Mouse (Mus musculus) lung, postnatal 0 days (tissue): ENCODE results near the gene Uox. TPM values are rescaled to one million over a fixed set of nuclear protein-coding genes. Genes with fewer than 3 reads are reported as not detected.
A peak's percentile ranks its signal among the peaks of the same experiment; 100 is the strongest.

ENCODE experiments used
- ATAC-seq: fragments of 200-750 bp; cut with Nextera tagmentation; 2 replicates; pipeline ENCODE4 v1.8.0; 2017; ENCODE audit warnings: moderate library complexity
- DNase-seq: peaks from one replicate; pipeline ENCODE4 v3.0.0-alpha.2; 2016; ENCODE audit warnings: low spot score
- H3K27ac ChIP-seq: fragments of 300-500 bp; sonication (generic); 2 replicates; pipeline ENCODE4 v1.5.1; 2014; ENCODE audit warnings: antibody characterized with exemption, mild to moderate bottlenecking, low read length, mixed read lengths
- H3K27me3 ChIP-seq: fragments of 300-500 bp; sonication (generic); replicated peaks from 2 replicates; pipeline ENCODE4 v1.6.1; 2014; ENCODE audit warnings: low read length, mixed read lengths; ENCODE audit not compliant: insufficient read depth
- H3K36me3 ChIP-seq: fragments of 300-500 bp; sonication (generic); 2 replicates; pipeline ENCODE4 v1.6.1; 2014; ENCODE audit warnings: low read length, mixed read lengths; ENCODE audit not compliant: insufficient read depth
- H3K4me1 ChIP-seq: fragments of 300-500 bp; sonication (generic); 2 replicates; pipeline ENCODE4 v1.6.1; 2014; ENCODE audit warnings: antibody characterized with exemption, low read depth, low read length, mixed read lengths; ENCODE audit not compliant: insufficient read depth
- H3K4me2 ChIP-seq: fragments of 300-500 bp; sonication (generic); replicated peaks from 2 replicates; pipeline ENCODE4 v1.6.1; 2014; ENCODE audit warnings: low read depth, mild to moderate bottlenecking, low read length, moderate library complexity, mixed read lengths
- H3K4me3 ChIP-seq: fragments of 300-500 bp; sonication (generic); 2 replicates; pipeline ENCODE4 v1.5.1; 2014; ENCODE audit warnings: low read depth, low read length
- H3K9ac ChIP-seq: fragments of 300-500 bp; sonication (generic); replicated peaks from 2 replicates; pipeline ENCODE4 v1.6.1; 2014; ENCODE audit warnings: low read depth, mild to moderate bottlenecking
- H3K9me3 ChIP-seq: fragments of 300-500 bp; sonication (generic); 2 replicates; pipeline ENCODE4 v1.6.1; 2016; ENCODE audit warnings: low read length, mixed read lengths
- CTCF ChIP-seq: IDR thresholded peaks from 2 replicates; pipeline ENCODE4 v1.5.1; 2016; ENCODE audit warnings: antibody characterized with exemption, mild to moderate bottlenecking
- EP300 ChIP-seq: IDR thresholded peaks from 2 replicates; pipeline ENCODE4 v1.6.1; 2016; ENCODE audit warnings: antibody characterized with exemption, mild to moderate bottlenecking, control low read depth
- WGBS: fragments of 180-500 bp; shearing (Covaris S2); extraction: QIAGEN DNeasy Blood & Tissue Kit; methylation state at CpG from one replicate; pipeline ENCODE4 v1.1.7; 2014; 5-methylcytosine and 5-hydroxymethylcytosine counted together
- polyA plus RNA-seq: library from polyadenylated mRNA; unstranded; fragments of >200 nt; fragmentation: Nextera tagmentation; extraction: Ambion mirVana; gene quantifications from 2 replicates; pipeline ENCODE4 v1.2.1, GENCODE M21; 2015

Uox gene
- polyA plus RNA-seq, 1 experiment from 2014 or later = 0.63 TPM

DNA sequence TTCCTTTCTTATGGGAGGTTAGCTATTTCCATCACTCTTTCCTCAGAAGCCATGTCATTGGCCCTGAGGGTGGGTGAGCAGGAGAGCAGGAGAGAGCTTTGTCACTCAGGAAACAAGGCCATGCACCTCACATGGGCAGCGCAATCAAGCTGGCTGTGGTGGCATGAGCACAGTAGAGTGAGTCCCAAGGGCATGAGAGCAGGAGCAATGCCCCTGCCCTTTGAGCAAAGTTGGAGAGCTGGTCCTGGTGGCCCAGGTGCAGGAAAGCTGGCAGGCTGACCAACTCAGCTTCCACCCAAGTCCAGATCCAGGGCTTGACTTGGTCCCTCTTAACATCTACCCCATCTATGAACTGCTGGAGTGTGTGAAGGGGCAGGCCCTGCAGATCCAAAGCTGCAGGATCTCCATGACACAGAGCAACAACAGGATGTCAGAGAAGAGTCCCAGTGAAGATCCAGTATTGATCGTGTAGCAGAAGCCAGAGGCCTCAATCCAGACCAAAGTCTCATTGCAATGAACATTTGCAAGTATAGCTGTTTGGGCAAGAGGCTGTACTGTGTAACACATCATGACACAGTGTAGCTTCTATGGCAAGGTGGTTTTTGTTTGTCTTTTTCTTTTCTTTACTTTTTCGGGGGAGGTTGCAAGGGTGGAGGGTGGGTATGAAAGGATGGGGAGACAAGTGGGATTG, 10.0 kb downstream of the Uox start:
- Histone ChIP-seq H3K36me3 (no peaks in the 10 kb centered on the region), H3K9ac (no peak overlapping the region), H3K27ac (no peak overlapping the region), H3K9me3 (no peaks in the 10 kb centered on the region), H3K4me1 (no peaks in the 10 kb centered on the region), H3K27me3 (no peaks in the 10 kb centered on the region), H3K4me2 (no peak overlapping the region), H3K4me3 (no peak overlapping the region)
- WGBS = 86% methylated on average over 3 of the region's 3 CpGs
- no peak for TF ChIP-seq CTCF
- no peak for TF ChIP-seq EP300
- ATAC-seq = no peak
- DNase-seq = no peak

DNA sequence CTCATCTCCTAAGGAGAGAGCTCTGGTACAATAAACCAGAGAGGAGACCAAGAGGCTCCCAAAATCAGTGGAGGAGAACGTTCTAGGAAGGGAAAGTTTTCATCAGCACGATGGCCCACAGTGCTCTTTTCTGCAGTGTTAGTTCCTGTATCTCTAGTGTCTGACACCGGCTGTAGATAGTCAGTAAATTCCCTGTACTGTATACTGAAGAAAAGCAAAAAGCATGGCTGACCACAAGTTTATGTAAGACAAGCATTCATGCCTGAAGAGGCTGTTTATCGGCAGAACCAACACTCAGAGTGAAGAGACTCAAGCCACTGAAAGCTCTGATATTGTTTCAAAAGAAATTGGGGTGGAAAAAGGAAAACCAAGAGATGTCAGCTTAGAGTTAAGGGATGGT, 13.3 kb downstream of the Uox start:
- H3K4me2 ChIP-seq = 0 out of 2 replicates have a peak overlapping the region, but pooled peaks have one; percentile 3
- no peak overlapping the region for H3K9ac ChIP-seq
- no peaks in the 10 kb centered on the region for H3K27me3 ChIP-seq
- ATAC-seq (no peak), DNase-seq (no peak)
- 56% methylated on average over 4 of the region's 4 CpGs for WGBS
- no peaks in the 10 kb centered on the region for H3K4me1 ChIP-seq
- TF ChIP-seq EP300 = no peak
- no peak for TF ChIP-seq CTCF
- H3K9me3 ChIP-seq = no peaks in the 10 kb centered on the region
- no peak overlapping the region for H3K27ac ChIP-seq
- no peak overlapping the region for H3K4me3 ChIP-seq
- H3K36me3 ChIP-seq = no peaks in the 10 kb centered on the region

DNA sequence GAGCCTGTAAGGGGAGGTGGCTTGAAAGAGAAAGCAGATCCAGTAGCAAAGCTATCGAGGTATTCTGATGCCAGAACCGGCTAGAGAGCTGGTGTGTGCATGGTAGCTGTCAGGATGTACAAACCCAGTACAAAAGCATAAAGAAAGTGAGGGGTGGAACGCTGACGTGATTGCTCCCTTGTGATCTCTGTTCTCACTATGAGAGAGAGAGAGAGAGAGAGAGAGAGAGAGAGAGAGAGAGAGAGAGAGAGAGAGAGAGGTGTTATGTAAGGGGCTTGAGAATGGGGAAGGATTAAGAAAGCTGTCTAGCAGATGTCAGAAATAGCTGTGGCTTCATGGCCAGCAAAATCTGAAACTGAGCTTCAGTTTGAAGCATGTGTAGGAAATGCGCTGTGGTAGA, 13.7 kb downstream of the Uox start:
- ATAC-seq = no peak
- 50% methylated on average over 5 of the region's 5 CpGs for WGBS
- no peak for TF ChIP-seq EP300
- no peak for TF ChIP-seq CTCF

DNA sequence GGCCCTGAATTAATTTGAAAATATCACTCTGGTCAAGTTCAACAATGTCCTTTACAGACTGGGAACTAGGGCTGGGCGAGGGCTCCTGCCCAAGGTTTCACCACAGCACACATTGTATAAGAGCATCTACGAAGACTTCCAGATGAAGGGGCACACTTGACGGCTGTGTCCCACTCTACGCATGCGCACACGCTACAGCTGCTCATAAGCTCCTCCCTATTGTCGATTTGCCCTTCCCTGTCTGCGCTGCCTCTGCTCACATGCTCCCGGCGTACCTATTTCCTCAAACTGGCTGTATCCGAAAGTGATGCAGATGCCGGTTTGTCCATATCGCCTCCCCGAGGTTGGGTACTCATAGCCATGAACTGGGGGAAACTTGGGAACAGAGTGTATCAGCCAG, 16.4 kb downstream of the Uox start:
- no peak overlapping the region for H3K27ac ChIP-seq
- H3K9me3 ChIP-seq = no peaks in the 10 kb centered on the region
- WGBS = 91% methylated on average over 14 of the region's 14 CpGs
- no peaks in the 10 kb centered on the region for H3K36me3 ChIP-seq
- H3K4me1 ChIP-seq = no peaks in the 10 kb centered on the region
- no peak for TF ChIP-seq CTCF
- no peak for TF ChIP-seq EP300
- ATAC-seq = no peak
- H3K4me3 ChIP-seq = no peak overlapping the region
- no peak for DNase-seq
- H3K9ac ChIP-seq = no peak overlapping the region
- no peaks in the 10 kb centered on the region for H3K27me3 ChIP-seq
- H3K4me2 ChIP-seq = no peak overlapping the region

More for the DNA sequence above, 13.7 kb downstream of the Uox start:
- Histone ChIP-seq H3K4me3 (no peak overlapping the region), H3K9me3 (no peaks in the 10 kb centered on the region), H3K4me1 (no peaks in the 10 kb centered on the region), H3K9ac (no peak overlapping the region), H3K27ac (no peak overlapping the region), H3K27me3 (no peaks in the 10 kb centered on the region), H3K4me2 (0 out of 2 replicates have a peak overlapping the region, but pooled peaks have one; percentile 3), H3K36me3 (no peaks in the 10 kb centered on the region)
- no peak for DNase-seq

DNA sequence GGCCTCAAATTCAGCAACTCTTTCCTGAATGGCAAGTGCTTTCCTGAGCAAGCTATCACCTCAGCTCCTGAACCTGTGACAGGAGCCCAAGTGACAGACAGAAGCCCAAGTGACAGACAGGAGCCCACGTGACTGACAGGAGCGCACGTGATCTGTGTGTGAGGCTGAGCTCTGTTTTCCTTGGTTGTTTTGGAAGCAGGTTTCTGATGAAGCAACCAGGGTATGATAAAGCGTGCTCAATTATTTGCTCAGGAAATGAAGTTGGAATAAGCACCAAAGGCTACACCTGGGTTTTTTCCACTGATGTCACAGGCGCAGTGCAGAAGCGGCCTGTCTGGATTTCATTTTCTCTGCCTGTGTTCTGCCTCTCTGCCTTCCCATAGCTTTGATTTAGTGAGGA, 19.3 kb downstream of the Uox start:
- no peaks in the 10 kb centered on the region for H3K36me3 ChIP-seq
- WGBS = 77% methylated on average over 6 of the region's 6 CpGs
- no peaks in the 10 kb centered on the region for H3K9me3 ChIP-seq
- no peaks in the 10 kb centered on the region for H3K27me3 ChIP-seq
- no peak overlapping the region for H3K9ac ChIP-seq
- H3K4me1 ChIP-seq = no peaks in the 10 kb centered on the region
- H3K4me3 ChIP-seq = no peak overlapping the region
- ATAC-seq (no peak), DNase-seq (no peak)
- TF ChIP-seq EP300 (no peak), CTCF (no peak)
- H3K4me2 ChIP-seq = no peak overlapping the region
- H3K27ac ChIP-seq = no peak overlapping the region

DNA sequence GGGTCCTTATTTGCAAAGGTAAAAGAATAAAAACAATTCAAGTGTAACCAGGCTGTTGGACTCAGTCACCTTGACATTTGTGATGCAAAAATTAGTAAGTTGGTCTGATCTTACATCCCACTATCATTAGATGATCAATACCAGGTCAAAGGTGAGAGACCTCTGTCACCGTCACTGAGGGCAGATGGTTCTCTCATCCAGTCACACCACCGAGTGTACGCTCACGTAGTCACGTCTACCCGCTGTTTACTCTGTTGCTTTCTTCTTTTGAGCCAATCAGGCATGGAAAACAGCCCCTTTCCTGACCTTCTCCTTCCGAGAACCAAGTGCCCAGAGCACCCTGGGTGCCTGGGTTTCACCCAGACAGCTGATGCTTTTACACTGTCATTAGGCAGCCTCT, 20.9 kb downstream of the Uox start:
- ATAC-seq = no peak

More for the DNA sequence above, 20.9 kb downstream of the Uox start:
- H3K36me3 ChIP-seq = no peaks in the 10 kb centered on the region
- no peaks in the 10 kb centered on the region for H3K9me3 ChIP-seq
- H3K4me2 ChIP-seq = no peak overlapping the region
- H3K4me1 ChIP-seq = no peaks in the 10 kb centered on the region
- no peak overlapping the region for H3K9ac ChIP-seq
- no peak for TF ChIP-seq EP300
- no peak for TF ChIP-seq CTCF
- no peak for DNase-seq
- 70% methylated on average over 7 of the region's 7 CpGs for WGBS
- no peak overlapping the region for H3K4me3 ChIP-seq
- no peak overlapping the region for H3K27ac ChIP-seq
- no peaks in the 10 kb centered on the region for H3K27me3 ChIP-seq
